Comparison of ENCODE assay signal across 37 mouse cellular contexts in genomic region chr10:60367145-60367544, GRCm38 (mm10). TPM values are rescaled to one million over a fixed set of nuclear protein-coding genes. Genes with fewer than 3 reads are reported as not detected.
DNase-seq lines count a peak whose midpoint lies in the region; ATAC-seq and TF ChIP-seq lines count a peak whose summit lies in the region.
"Had no signal": no experiment of that assay in that cellular context is flagged by ENCODE, and none has a peak within 500 bp of the region (broad histone marks: within the 10 kb centered on the region; RNA-seq: fewer than 3 reads in every experiment).

No protein-coding gene starts in this region.

- peak overlapping the region; percentile 60 for H3K27ac ChIP-seq in spleen, adult 2 months (ENCODE audit: insufficient read depth, low read length)
- no peak overlapping the region for H3K27ac ChIP-seq in midbrain, embryonic 16.5 days (ENCODE audit: low read length)
- no peak overlapping the region for H3K27ac ChIP-seq in hindbrain, embryonic 13.5 days
- H3K27ac ChIP-seq: heart, embryonic 13.5 days; hindbrain, embryonic 10.5 days; kidney, embryonic 15.5 days; limb, embryonic 10.5 days; limb, embryonic 15.5 days; neural tube, embryonic 13.5 days; stomach, postnatal 0 days had no signal

- peaks cover 26% of the 10 kb centered on the region; the same call in 1 of the 2 replicates for H3K4me1 ChIP-seq in spleen, adult 2 months (ENCODE audit: control insufficient read depth, insufficient read depth, insufficient read length)
- no peaks in the 10 kb centered on the region for H3K4me1 ChIP-seq in midbrain, embryonic 16.5 days (ENCODE audit: control insufficient read depth, insufficient read depth, low read length)
- peaks cover 18% of the 10 kb centered on the region for H3K4me1 ChIP-seq in hindbrain, embryonic 13.5 days (replicated peaks)

- H3K4me3 ChIP-seq in spleen, adult 2 months (ENCODE audit: extremely low read depth, insufficient read depth, insufficient read length) = no peak overlapping the region
- H3K4me3 ChIP-seq in midbrain, embryonic 16.5 days (ENCODE audit: low read depth, low read length) = no peak overlapping the region
- no peak overlapping the region for H3K4me3 ChIP-seq in hindbrain, embryonic 13.5 days
- H3K4me3 ChIP-seq: erythroblast, embryonic 14.5 days; gastrocnemius, adult 2 months; heart, embryonic 13.5 days; hindbrain, embryonic 10.5 days; kidney, embryonic 15.5 days; limb, embryonic 10.5 days; limb, embryonic 15.5 days; neural tube, embryonic 13.5 days had no signal

- no peaks in the 10 kb centered on the region for H3K9me3 ChIP-seq in midbrain, embryonic 16.5 days (replicated peaks; ENCODE audit: control insufficient read depth, low read length, poor library complexity, severe bottlenecking)
- H3K9me3 ChIP-seq in hindbrain, embryonic 13.5 days = no peaks in the 10 kb centered on the region
- H3K9me3 ChIP-seq: heart, embryonic 13.5 days; hindbrain, embryonic 10.5 days; kidney, embryonic 15.5 days; limb, embryonic 10.5 days; limb, embryonic 15.5 days; neural tube, embryonic 13.5 days had no signal

- H3K9ac ChIP-seq in midbrain, embryonic 16.5 days (ENCODE audit: low read depth, low read length) = no peak overlapping the region
- H3K9ac ChIP-seq in hindbrain, embryonic 13.5 days = no peak overlapping the region
- H3K9ac ChIP-seq: heart, embryonic 13.5 days; kidney, embryonic 15.5 days; limb, embryonic 15.5 days; lung, embryonic 14.5 days; neural tube, embryonic 13.5 days had no signal

- no peaks in the 10 kb centered on the region for H3K27me3 ChIP-seq in spleen, adult 2 months (ENCODE audit: control insufficient read depth, insufficient read depth, low read length)
- no peaks in the 10 kb centered on the region for H3K27me3 ChIP-seq in midbrain, embryonic 16.5 days (ENCODE audit: control insufficient read depth, insufficient read depth, low read depth, low read length)
- H3K27me3 ChIP-seq in hindbrain, embryonic 13.5 days = no peaks in the 10 kb centered on the region
- H3K27me3 ChIP-seq: heart, embryonic 13.5 days; kidney, embryonic 15.5 days; limb, embryonic 15.5 days; neural tube, embryonic 13.5 days had no signal

- WGBS in spleen, adult 2 months = 30% methylated on average over 1 of the region's 2 CpGs
- WGBS in midbrain, embryonic 16.5 days = 83% methylated on average over 2 of the region's 2 CpGs
- WGBS in hindbrain, embryonic 13.5 days = 84% methylated on average over 2 of the region's 2 CpGs

- TF ChIP-seq CTCF in spleen, adult 2 months (IDR thresholded peaks at IDR 0.05; ENCODE audit: extremely low read depth, insufficient read depth, insufficient read length, insufficient replicate concordance) = no peak

- no peak for TF ChIP-seq POLR2A in spleen, adult 2 months (IDR thresholded peaks at IDR 0.05; ENCODE audit: low read depth, low read length)

- H3K4me2 ChIP-seq in midbrain, embryonic 16.5 days (ENCODE audit: low read length) = no peak overlapping the region
- no peak overlapping the region for H3K4me2 ChIP-seq in hindbrain, embryonic 13.5 days
- H3K4me2 ChIP-seq: heart, embryonic 13.5 days; kidney, embryonic 15.5 days; limb, embryonic 15.5 days; lung, embryonic 14.5 days; neural tube, embryonic 13.5 days had no signal

- ATAC-seq in granulocyte monocyte progenitor cell, adult 5-6 weeks (replicated peaks; ENCODE audit: poor library complexity, severe bottlenecking) = peak; percentile 44
- ATAC-seq in neutrophil, adult 5-6 weeks (ENCODE audit: extremely low read depth, insufficient number of reproducible peaks, low FRiP score, poor library complexity, severe bottlenecking) = peak; percentile 16
- ATAC-seq in midbrain, embryonic 16.5 days = no peak
- no peak for ATAC-seq in hindbrain, embryonic 13.5 days (ENCODE audit: low FRiP score)
- ATAC-seq: activated CD4-positive, CD25-positive, alpha-beta regulatory T cell, adult 4 months; forebrain, embryonic 16.5 days; hindbrain, embryonic 16.5 days had no signal

- DNase-seq in layer of hippocampus, adult 9-11 months = peak; percentile 67
- DNase-seq in layer of hippocampus, postnatal 14 days (ENCODE audit: low spot score in 2 of 2) = no peak
- no peak for DNase-seq in spleen, adult 2 months (ENCODE audit: low read depth in 1 of 2, low spot score in 2 of 2)
- no peak for DNase-seq in spleen, adult 18-20 months
- DNase-seq: adrenal gland, adult 2 months; adrenal gland, postnatal 36 days; cerebellum, adult 11 months; cerebellum, adult 9-10 months; cerebellum, postnatal 36 days; gastrocnemius, adult 2 months; gastrocnemius, postnatal 36 days; heart, postnatal 10 days; kidney, adult 18-20 months; kidney, postnatal 25 days; lung, embryonic 14.5 days; lung, postnatal 36 days; midbrain, embryonic 14.5 days; retina, postnatal 1 day; right cerebral cortex, postnatal 25 days; thymus, adult 18-20 months; thymus, postnatal 25 days had no signal

- H3K36me3 ChIP-seq in spleen, adult 2 months (ENCODE audit: control insufficient read depth, insufficient read depth, low read length) = peaks cover 4% of the 10 kb centered on the region
- H3K36me3 ChIP-seq in midbrain, embryonic 16.5 days (ENCODE audit: control insufficient read depth, insufficient read depth, low read length) = no peaks in the 10 kb centered on the region
- no peaks in the 10 kb centered on the region for H3K36me3 ChIP-seq in hindbrain, embryonic 13.5 days
- H3K36me3 ChIP-seq: heart, embryonic 13.5 days; hindbrain, embryonic 10.5 days; kidney, embryonic 15.5 days; limb, embryonic 10.5 days; limb, embryonic 15.5 days; neural tube, embryonic 13.5 days had no signal

RNA-seq across cellular contexts. Expression of gene Vsir, which starts 20.5 kb away (rescaled TPM):
- 10 to 100 TPM; 23.8 to 24.6 TPM for total RNA-seq in layer of hippocampus, postnatal 14 days (2021)
- polyA plus RNA-seq in spleen, adult 2 months (2012; rRNA removed) = 155 TPM in 2 replicates
- total RNA-seq in granulocyte monocyte progenitor cell, adult 5-6 weeks (2014; fragmentation: Nextera tagmentation) = 45.9 and 57.9 TPM in 2 replicates
- total RNA-seq in granulocyte monocyte progenitor cell, adult 5-6 weeks (2017) = 108 and 143 TPM in 2 replicates
- total RNA-seq in neutrophil, adult 5-6 weeks (2017) = 440 and 506 TPM in 2 replicates
- 1.5 and 1.8 TPM in 2 replicates for polyA plus RNA-seq in midbrain, embryonic 16.5 days (2015; fragmentation: Nextera tagmentation; extraction: Ambion mirVana)
- polyA plus RNA-seq in hindbrain, embryonic 13.5 days (2015; fragmentation: Nextera tagmentation; extraction: Ambion mirVana) = 2.2 and 2.3 TPM in 2 replicates

RNA-seq across cellular contexts. Expression of gene Gm17455, which starts 32.4 kb away (rescaled TPM):
- total RNA-seq in layer of hippocampus, postnatal 14 days (2021) = 1 to 10 TPM; 2.2 to 3.1 TPM
- 1.3 and 2.3 TPM in 2 replicates for polyA plus RNA-seq in spleen, adult 2 months (2012; rRNA removed)
- not detected in 2 replicates for total RNA-seq in granulocyte monocyte progenitor cell, adult 5-6 weeks (2014; fragmentation: Nextera tagmentation)
- total RNA-seq in granulocyte monocyte progenitor cell, adult 5-6 weeks (2017) = not detected in 2 replicates
- 10.4 and 16.6 TPM in 2 replicates for total RNA-seq in neutrophil, adult 5-6 weeks (2017)
- 9.4 and 13.9 TPM in 2 replicates for polyA plus RNA-seq in midbrain, embryonic 16.5 days (2015; fragmentation: Nextera tagmentation; extraction: Ambion mirVana)
- 9.3 and 13.2 TPM in 2 replicates for polyA plus RNA-seq in hindbrain, embryonic 13.5 days (2015; fragmentation: Nextera tagmentation; extraction: Ambion mirVana)
- total RNA-seq: adrenal gland, adult 2 months; adrenal gland, postnatal 36 days; gastrocnemius, postnatal 36 days; heart, adult 8-10 months; heart, postnatal 10 days had no signal
- polyA plus RNA-seq: erythroblast, embryonic 14.5 days had no signal

Comparison
In these comparisons a context has a peak if more than half of its experiments do, and no peak if none do; other contexts are left out.
1. ATAC-seq: peak in granulocyte monocyte progenitor cell, adult 5-6 weeks (single experiment) and neutrophil, adult 5-6 weeks (single experiment); none in midbrain, embryonic 16.5 days (single experiment) and hindbrain, embryonic 13.5 days (single experiment).